Mouse (Mus musculus): ENCODE results near the gene Paqr8. TPM values are rescaled to one million over a fixed set of nuclear protein-coding genes. Genes with fewer than 3 reads are reported as not detected.

Gene Paqr8
- total and polyA plus RNA-seq, 3 experiments = 0.46 to 1.8 TPM; not detected in 1

- Histone ChIP-seq H3K4me1 (ENCODE audit: control insufficient read depth in 1 of 2, insufficient read depth in 2 of 2, low read length in 2 of 2) (no peaks in the 10 kb centered on the region), H3K79me2 (ENCODE audit: control insufficient read depth, insufficient read depth, low read length, poor library complexity) (no peaks in the 10 kb centered on the region), H3K9ac (ENCODE audit: control insufficient read depth, low read depth, low read length, poor library complexity, severe bottlenecking) (no peak overlapping the region), H3K27ac (ENCODE audit: control insufficient read depth, low read depth, low read length) (no peak overlapping the region), H3K4me3 (ENCODE audit: control insufficient read depth in 1 of 2, insufficient read depth in 1 of 2, low read depth in 2 of 2, low read length in 2 of 2) (no peak overlapping the region), H3K36me3 (ENCODE audit: control insufficient read depth in 1 of 2, insufficient read depth in 2 of 2, low read length in 2 of 2) (no peaks in the 10 kb centered on the region), H3K9me3 (replicated peaks; ENCODE audit: insufficient read depth, low read length) (no peaks in the 10 kb centered on the region), H3K27me3 (ENCODE audit: control insufficient read depth in 1 of 2, insufficient read depth in 2 of 2, low read length in 2 of 2) (no peaks in the 10 kb centered on the region; a peak in 1 of 4 replicates)
- no peak for TF ChIP-seq E2F4 (IDR thresholded peaks at IDR 0.05; ENCODE audit: borderline replicate concordance, low read depth, low read length)
- DNase-seq (ENCODE audit: low read depth, low spot score) = no peak
These were observed 16.3 kb upstream of the Paqr8 start for GRCm38 (mm10) chr1:20874061-20874460.

GRCm38 (mm10) chr1:20877355-20877754 is 13.1 kb upstream of the Paqr8 start:
- H3K27me3 ChIP-seq (ENCODE audit: control insufficient read depth in 1 of 2, insufficient read depth in 2 of 2, low read length in 2 of 2) = no peaks in the 10 kb centered on the region; a peak in 1 of 4 replicates
- H3K36me3 ChIP-seq (ENCODE audit: control insufficient read depth in 1 of 2, insufficient read depth in 2 of 2, low read length in 2 of 2) = no peaks in the 10 kb centered on the region
- H3K9me3 ChIP-seq (replicated peaks; ENCODE audit: insufficient read depth, low read length) = no peaks in the 10 kb centered on the region
- no peak overlapping the region for H3K9ac ChIP-seq (ENCODE audit: control insufficient read depth, low read depth, low read length, poor library complexity, severe bottlenecking)
- TF ChIP-seq MAFK (IDR thresholded peaks at IDR 0.05; ENCODE audit: borderline replicate concordance, low read depth, low read length) = no peak
- no peak for TF ChIP-seq SMC3 (IDR thresholded peaks at IDR 0.05; ENCODE audit: low read depth, low read length)
- TF ChIP-seq GATA1 (IDR thresholded peaks at IDR 0.05; ENCODE audit: low read depth, low read length) = no peak
- TF ChIP-seq TCF12 (IDR thresholded peaks at IDR 0.05; ENCODE audit: low read depth, low read length) = no peak
- TF ChIP-seq POLR2AphosphoS2 (IDR thresholded peaks at IDR 0.05; ENCODE audit: low read length) = no peak
- TF ChIP-seq USF2 (IDR thresholded peaks at IDR 0.05; ENCODE audit: borderline replicate concordance in 1 of 2, insufficient read depth in 1 of 2, low read depth in 1 of 2, low read length in 2 of 2) = no peak
- TF ChIP-seq HCFC1 (IDR thresholded peaks at IDR 0.05; ENCODE audit: low read depth, low read length) = no peak
- TF ChIP-seq TAL1 (IDR thresholded peaks at IDR 0.05; ENCODE audit: low read length) = no peak
- no peak for TF ChIP-seq USF1 (IDR thresholded peaks at IDR 0.05; ENCODE audit: low read depth, low read length)
- no peak for TF ChIP-seq MAZ (IDR thresholded peaks at IDR 0.05; ENCODE audit: low read depth, low read length)
- TF ChIP-seq ETS1 (IDR thresholded peaks at IDR 0.05; ENCODE audit: low read depth, low read length) = no peak
- H3K79me2 ChIP-seq (ENCODE audit: control insufficient read depth, insufficient read depth, low read length, poor library complexity) = no peaks in the 10 kb centered on the region
- no peak for DNase-seq (ENCODE audit: low read depth, low spot score)
- H3K4me1 ChIP-seq (ENCODE audit: control insufficient read depth in 1 of 2, insufficient read depth in 2 of 2, low read length in 2 of 2) = no peaks in the 10 kb centered on the region
- H3K27ac ChIP-seq (ENCODE audit: control insufficient read depth, low read depth, low read length) = no peak overlapping the region
- H3K4me3 ChIP-seq (ENCODE audit: control insufficient read depth in 1 of 2, insufficient read depth in 1 of 2, low read depth in 2 of 2, low read length in 2 of 2) = no peak overlapping the region

GRCm38 (mm10) chr1:20879361-20879760 is 11.0 kb upstream of the Paqr8 start:
- Histone ChIP-seq H3K4me3 (ENCODE audit: control insufficient read depth in 1 of 2, insufficient read depth in 1 of 2, low read depth in 2 of 2, low read length in 2 of 2) (no peak overlapping the region), H3K79me2 (ENCODE audit: control insufficient read depth, insufficient read depth, low read length, poor library complexity) (no peaks in the 10 kb centered on the region), H3K4me1 (ENCODE audit: control insufficient read depth in 1 of 2, insufficient read depth in 2 of 2, low read length in 2 of 2) (no peaks in the 10 kb centered on the region), H3K9me3 (replicated peaks; ENCODE audit: insufficient read depth, low read length) (no peaks in the 10 kb centered on the region), H3K36me3 (ENCODE audit: control insufficient read depth in 1 of 2, insufficient read depth in 2 of 2, low read length in 2 of 2) (no peaks in the 10 kb centered on the region), H3K27ac (ENCODE audit: control insufficient read depth, low read depth, low read length) (no peak overlapping the region), H3K9ac (ENCODE audit: control insufficient read depth, low read depth, low read length, poor library complexity, severe bottlenecking) (no peak overlapping the region), H3K27me3 (ENCODE audit: control insufficient read depth in 1 of 2, insufficient read depth in 2 of 2, low read length in 2 of 2) (no peaks in the 10 kb centered on the region)
- DNase-seq (ENCODE audit: low read depth, low spot score) = no peak
- no peak for TF ChIP-seq ZC3H11A (IDR thresholded peaks at IDR 0.05; ENCODE audit: low read depth, low read length)
- no peak for TF ChIP-seq MXI1 (IDR thresholded peaks at IDR 0.05; ENCODE audit: low read depth, low read length)
- TF ChIP-seq POLR2A (IDR thresholded peaks at IDR 0.05; ENCODE audit: control insufficient read depth in 1 of 2, insufficient read depth in 1 of 2, low read depth in 1 of 2, low read length in 2 of 2, poor library complexity in 1 of 2) = no peak
- TF ChIP-seq HCFC1 (IDR thresholded peaks at IDR 0.05; ENCODE audit: low read depth, low read length) = no peak
- no peak for TF ChIP-seq NRF1 (IDR thresholded peaks at IDR 0.05; ENCODE audit: insufficient read depth, low read depth, low read length, poor library complexity, severe bottlenecking)
- TF ChIP-seq USF1 (IDR thresholded peaks at IDR 0.05; ENCODE audit: low read depth, low read length) = no peak
- no peak for TF ChIP-seq SMC3 (IDR thresholded peaks at IDR 0.05; ENCODE audit: low read depth, low read length)
- no peak for TF ChIP-seq MYC (IDR thresholded peaks at IDR 0.05; ENCODE audit: low read depth, low read length)
- no peak for TF ChIP-seq UBTF (IDR thresholded peaks at IDR 0.05; ENCODE audit: borderline replicate concordance, insufficient read depth, low read depth, low read length)
- TF ChIP-seq ZMIZ1 (IDR thresholded peaks at IDR 0.05; ENCODE audit: low read depth, low read length) = no peak
- TF ChIP-seq RAD21 (IDR thresholded peaks at IDR 0.05; ENCODE audit: low read depth, low read length) = no peak
- no peak for TF ChIP-seq MYB (IDR thresholded peaks at IDR 0.05; ENCODE audit: low read depth, low read length)
